Mouse (Mus musculus): ENCODE results near the gene Psmd2. TPM values are rescaled to one million over a fixed set of nuclear protein-coding genes. Genes with fewer than 3 reads are reported as not detected.

Gene Psmd2
- polyA plus RNA-seq, 1 experiment from 2014 or later: 401 TPM

MicroRNAs encoded within 50 kb of the gene (microRNA counts, 519-probe panel; counts per million panel counts)
- 2,263 counts per million, percentile 50 among the panel's probes with 10 or more counts for microRNA mmu-miR-1224

Small RNAs within 50 kb of the gene (microRNA-seq; reads per million reads assigned to microRNA genes)
- 12.7 reads per million, percentile 31 among the genes with 10 or more reads in this experiment for gene Mir1224

Other genes with a start within 250 kb of the Psmd2 start
- 164 and 185 TPM in 2 replicates for gene Abcc5, start 225.3 kb upstream of the Psmd2 start, polyA plus RNA-seq (2015; fragmentation: Nextera tagmentation; extraction: Ambion mirVana)
- gene Eif2b5, start 152.8 kb upstream of the Psmd2 start, polyA plus RNA-seq (2015; fragmentation: Nextera tagmentation; extraction: Ambion mirVana): 104 and 107 TPM in 2 replicates
- 30.6 and 37.0 TPM in 2 replicates for gene Dvl3, start 134.7 kb upstream of the Psmd2 start, polyA plus RNA-seq (2015; fragmentation: Nextera tagmentation; extraction: Ambion mirVana)
- gene Ap2m1, start 116.2 kb upstream of the Psmd2 start, polyA plus RNA-seq (2015; fragmentation: Nextera tagmentation; extraction: Ambion mirVana): 1,152 and 1,198 TPM in 2 replicates
- gene Abcf3, start 103.1 kb upstream of the Psmd2 start, polyA plus RNA-seq (2015; fragmentation: Nextera tagmentation; extraction: Ambion mirVana): 77.8 and 84.6 TPM in 2 replicates
- 5.4 and 7.3 TPM in 2 replicates for gene Vwa5b2, start 62.2 kb upstream of the Psmd2 start, polyA plus RNA-seq (2015; fragmentation: Nextera tagmentation; extraction: Ambion mirVana)
- gene Eef1akmt4, start 40.1 kb upstream of the Psmd2 start, polyA plus RNA-seq (2015; fragmentation: Nextera tagmentation; extraction: Ambion mirVana): 15.4 and 16.4 TPM in 2 replicates
- not detected in 2 replicates for gene Gm49333, start 40.0 kb upstream of the Psmd2 start, polyA plus RNA-seq (2015; fragmentation: Nextera tagmentation; extraction: Ambion mirVana)
- 30.9 and 34.0 TPM in 2 replicates for gene Alg3, start 39.9 kb upstream of the Psmd2 start, polyA plus RNA-seq (2015; fragmentation: Nextera tagmentation; extraction: Ambion mirVana)
- 18.8 and 22.5 TPM in 2 replicates for gene Camk2n2, start 30.4 kb upstream of the Psmd2 start, polyA plus RNA-seq (2015; fragmentation: Nextera tagmentation; extraction: Ambion mirVana)
- gene Ece2, start 21.8 kb upstream of the Psmd2 start, polyA plus RNA-seq (2015; fragmentation: Nextera tagmentation; extraction: Ambion mirVana): 12.4 and 17.0 TPM in 2 replicates
- 131 and 142 TPM in 2 replicates for gene Eif4g1, start 16.7 kb downstream of the Psmd2 start, polyA plus RNA-seq (2015; fragmentation: Nextera tagmentation; extraction: Ambion mirVana)
- gene Fam131a, start 41.6 kb downstream of the Psmd2 start, polyA plus RNA-seq (2015; fragmentation: Nextera tagmentation; extraction: Ambion mirVana): 57.4 and 65.3 TPM in 2 replicates
- 84.5 and 94.4 TPM in 2 replicates for gene Polr2h, start 66.0 kb downstream of the Psmd2 start, polyA plus RNA-seq (2015; fragmentation: Nextera tagmentation; extraction: Ambion mirVana)
- 15.9 and 20.8 TPM in 2 replicates for gene Clcn2, start 66.1 kb downstream of the Psmd2 start, polyA plus RNA-seq (2015; fragmentation: Nextera tagmentation; extraction: Ambion mirVana)
- 4.2 and 4.4 TPM in 2 replicates for gene Chrd, start 81.5 kb downstream of the Psmd2 start, polyA plus RNA-seq (2015; fragmentation: Nextera tagmentation; extraction: Ambion mirVana)
- gene Thpo, start 82.9 kb downstream of the Psmd2 start, polyA plus RNA-seq (2015; fragmentation: Nextera tagmentation; extraction: Ambion mirVana): 0.83 and 1.5 TPM in 2 replicates

All from forebrain, embryonic 16.5 days (tissue).